Mouse (Mus musculus) ovary, adult 2 months (tissue): ENCODE data around the gene Chchd2. TPM values are rescaled to one million over a fixed set of nuclear protein-coding genes. Genes with fewer than 3 reads are reported as not detected.

ENCODE experiments used
- polyA plus RNA-seq: library from polyadenylated mRNA; depleted of rRNA; stranded (reverse); fragments of >200 nt; gene quantifications from 2 replicates; pipeline ENCODE4 v1.2.3, GENCODE M21; 2012; rRNA removed

Gene Chchd2
- 1,641 and 1,970 TPM in 2 replicates for polyA plus RNA-seq

GRCm38 (mm10) chr5:129886911-129887636 is at the start of gene Chchd2:
TSS of gene Chchd2 (minus strand) at chr5:129887470.

GRCm38 (mm10) chr5:129908242-129908965 is 21.1 kb upstream of the Chchd2 start, which contains the start of gene Nupr1l:
TSS of gene Nupr1l (plus strand) at chr5:129908540.

GRCm38 (mm10) chr5:129898449-129898848 is 11.2 kb upstream of the Chchd2 start, which contains the start of gene Phkg1:
TSS of gene Phkg1 (minus strand) at chr5:129898549.

GRCm38 (mm10) chr5:129895198-129896088 is 8.2 kb upstream of the Chchd2 start, which contains the start of gene Zbed5:
TSS of gene Zbed5 (plus strand) at chr5:129895723.

GRCm38 (mm10) chr5:129846752-129847557 is 40.3 kb downstream of the Chchd2 start, which contains the start of gene Sumf2:
TSS of gene Sumf2 (plus strand) at chr5:129846986.

Other genes starting within 250 kb of the Chchd2 start
- 1.5 and 2.2 TPM in 2 replicates for gene Zfp11, start 217.4 kb downstream of the Chchd2 start, polyA plus RNA-seq
- gene Sept14, start 179.0 kb downstream of the Chchd2 start, polyA plus RNA-seq: not detected in 2 replicates
- 76.4 and 101 TPM in 2 replicates for gene Mrps17, start 172.0 kb downstream of the Chchd2 start, polyA plus RNA-seq
- gene Nipsnap2, start 162.4 kb downstream of the Chchd2 start, polyA plus RNA-seq: 43.1 and 56.3 TPM in 2 replicates
- gene Psph, start 100.0 kb downstream of the Chchd2 start, polyA plus RNA-seq: 20.3 and 21.0 TPM in 2 replicates
- gene Sumf2, start 40.5 kb downstream of the Chchd2 start, polyA plus RNA-seq: 23.9 and 33.8 TPM in 2 replicates
- gene Zbed5, start 8.3 kb upstream of the Chchd2 start, polyA plus RNA-seq: 7.2 and 9.1 TPM in 2 replicates
- gene Phkg1, start 11.1 kb upstream of the Chchd2 start, polyA plus RNA-seq: 1.7 and 2.3 TPM in 2 replicates
- 16.2 and 25.4 TPM in 2 replicates for gene Nupr1l, start 21.1 kb upstream of the Chchd2 start, polyA plus RNA-seq
- gene Vkorc1l1, start 54.5 kb upstream of the Chchd2 start, polyA plus RNA-seq: 10.4 and 17.2 TPM in 2 replicates
- gene Gusb, start 115.6 kb upstream of the Chchd2 start, polyA plus RNA-seq: 42.7 and 61.5 TPM in 2 replicates
- 80.0 and 109 TPM in 2 replicates for gene Asl, start 141.8 kb upstream of the Chchd2 start, polyA plus RNA-seq
- gene Crcp, start 141.8 kb upstream of the Chchd2 start, polyA plus RNA-seq: 14.4 and 16.9 TPM in 2 replicates
- gene Tpst1, start 185.9 kb upstream of the Chchd2 start, polyA plus RNA-seq: 30.3 and 40.9 TPM in 2 replicates